Mouse (Mus musculus): ENCODE data around the gene Cnih2.

Cnih2 gene

GRCm38 (mm10) chr19:5069486-5069885 is 28.8 kb downstream of the Cnih2 start:
- DNase-seq (ENCODE audit: extremely low spot score, low read depth, low spot score): no peak

GRCm38 (mm10) chr19:5068570-5069234 is 29.6 kb downstream of the Cnih2 start:
- no peak for DNase-seq (ENCODE audit: extremely low spot score, low read depth, low spot score)

GRCm38 (mm10) chr19:5067867-5068569 is 30.3 kb downstream of the Cnih2 start, which contains the start of gene Cd248:
TSS of gene Cd248 (plus strand) at chr19:5068078.
- DNase-seq (ENCODE audit: extremely low spot score, low read depth, low spot score): no peak

GRCm38 (mm10) chr19:5067040-5067799 is 31.1 kb downstream of the Cnih2 start:
- no peak for DNase-seq (ENCODE audit: extremely low spot score, low read depth, low spot score)

DNA sequence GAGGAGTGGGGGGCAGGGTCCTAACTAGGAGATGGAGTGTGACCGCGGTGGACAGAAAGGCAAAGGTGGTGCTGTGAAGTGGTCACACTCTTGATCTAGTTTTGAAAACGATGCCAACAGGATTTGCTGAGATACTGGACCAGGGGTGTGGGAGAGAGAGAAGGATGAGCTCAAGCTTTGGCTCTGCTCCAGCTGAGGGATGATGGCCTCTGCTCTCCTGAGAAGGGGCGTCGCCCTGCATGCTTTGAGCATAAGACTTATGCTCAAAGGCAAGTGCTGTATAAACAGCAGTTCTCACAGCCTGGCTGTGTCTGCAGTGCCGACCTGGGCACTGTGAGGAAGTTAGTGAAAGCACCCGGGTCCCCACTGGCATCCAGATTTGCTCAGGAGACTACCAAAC is 33.2 kb downstream of the Cnih2 start:
- DNase-seq (ENCODE audit: extremely low spot score, low read depth, low spot score): no peak

GRCm38 (mm10) chr19:5062446-5062845 is 35.9 kb downstream of the Cnih2 start:
- DNase-seq (ENCODE audit: extremely low spot score, low read depth, low spot score): no peak

- DNase-seq (ENCODE audit: extremely low spot score, low read depth, low spot score): no peak
Measured at GRCm38 (mm10) chr19:5062041-5062440, 36.3 kb downstream of the Cnih2 start.

DNA sequence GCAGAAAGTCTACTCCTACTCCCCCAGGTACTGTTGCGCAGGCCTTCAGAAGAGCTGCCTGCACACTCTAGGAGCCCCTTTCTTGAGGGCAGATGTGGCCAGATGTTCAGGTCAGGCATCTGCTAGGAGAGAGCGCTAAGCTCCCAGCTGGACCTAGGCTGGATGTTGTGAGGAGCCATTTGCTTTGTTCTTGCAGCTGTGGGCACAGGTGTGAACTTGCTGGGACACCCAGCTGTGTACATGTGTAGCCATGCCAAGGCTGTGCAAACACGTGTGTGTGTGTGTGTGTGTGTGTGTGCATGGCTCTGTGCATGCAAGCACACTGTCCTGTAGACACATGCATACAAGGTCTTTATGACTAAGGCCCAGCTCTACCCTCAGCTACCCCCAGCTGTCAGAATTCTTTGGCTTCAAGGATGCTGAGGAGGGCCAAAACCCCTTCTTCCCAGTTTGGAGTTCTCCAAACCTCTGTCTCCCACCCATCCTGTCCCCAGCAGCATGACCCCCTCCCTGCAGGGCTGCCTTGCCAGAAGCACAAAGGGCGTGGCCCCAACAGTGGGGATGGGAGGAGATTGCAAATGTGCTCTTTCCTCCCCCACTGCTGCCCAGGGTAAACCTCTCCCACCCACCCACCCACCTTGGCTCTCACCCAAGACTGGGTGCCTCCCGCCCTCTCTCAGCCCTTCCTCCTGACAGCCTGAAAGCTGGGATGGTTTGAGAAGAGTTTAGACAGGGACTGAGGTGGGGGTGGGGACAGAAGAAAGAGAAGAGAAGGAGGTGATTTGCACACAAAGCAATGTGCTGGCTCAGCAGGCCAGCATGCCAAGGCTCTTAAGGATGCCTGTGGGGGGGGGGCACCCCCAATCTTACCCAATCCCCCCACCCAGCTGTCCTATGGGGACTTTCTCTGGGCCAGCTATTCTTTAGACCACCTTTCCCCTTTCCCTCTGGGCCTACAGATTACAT is 37.7 kb downstream of the Cnih2 start:
- DNase-seq (ENCODE audit: extremely low spot score, low read depth, low spot score): no peak

DNA sequence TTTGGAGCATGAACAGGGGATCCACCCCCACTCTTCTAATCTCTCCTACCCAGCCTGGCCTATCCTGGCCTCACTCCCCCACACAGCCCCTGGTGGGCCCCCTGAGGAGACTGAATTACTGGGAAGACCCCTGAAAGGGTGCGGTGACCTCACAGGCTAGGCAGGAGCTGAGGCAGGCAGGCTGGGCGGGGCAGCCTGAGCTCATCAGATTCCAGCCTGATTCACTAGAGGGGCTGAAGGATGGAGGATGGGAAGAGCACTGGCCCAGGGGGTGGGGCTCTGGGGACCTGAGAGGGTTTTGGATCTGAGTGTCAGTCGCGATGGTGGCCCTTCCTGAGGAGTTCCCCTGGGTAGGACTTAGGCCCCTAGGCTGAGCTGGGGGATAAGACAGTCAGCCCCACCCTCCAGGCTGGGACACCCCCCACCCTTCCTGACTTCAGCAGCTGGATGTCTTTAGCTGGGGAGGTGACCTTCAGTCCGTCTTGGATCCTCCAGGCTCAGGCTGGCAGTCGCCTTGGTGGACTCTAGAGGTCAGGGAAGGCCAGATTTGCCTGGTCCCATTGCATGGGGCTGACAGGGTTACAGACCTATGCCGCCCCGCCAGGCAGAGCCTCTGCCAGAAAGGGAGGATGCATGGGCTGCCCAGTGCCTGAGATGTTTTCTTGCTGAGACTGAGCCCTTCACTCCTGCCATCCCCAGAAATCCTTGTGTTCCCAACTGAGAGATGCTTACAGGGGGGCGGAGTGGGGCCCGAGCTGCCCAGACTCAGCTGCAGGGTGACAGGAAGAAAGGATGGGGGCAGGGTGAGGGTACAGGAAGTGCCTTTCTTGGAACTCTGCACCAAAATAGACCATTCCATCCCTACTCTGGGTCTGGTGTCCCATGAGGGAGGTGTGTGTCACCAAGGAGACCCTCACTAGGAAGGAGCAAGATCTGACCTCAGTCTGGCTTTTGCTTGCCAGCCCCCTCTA is 39.2 kb downstream of the Cnih2 start:
- DNase-seq (ENCODE audit: extremely low spot score, low read depth, low spot score): no peak

- no peak for DNase-seq (ENCODE audit: extremely low spot score, low read depth, low spot score)
Measured at GRCm38 (mm10) chr19:5057876-5058775, 40.2 kb downstream of the Cnih2 start.

GRCm38 (mm10) chr19:5056251-5056650 is 42.1 kb downstream of the Cnih2 start:
- DNase-seq (ENCODE audit: extremely low spot score, low read depth, low spot score): no peak

DNA sequence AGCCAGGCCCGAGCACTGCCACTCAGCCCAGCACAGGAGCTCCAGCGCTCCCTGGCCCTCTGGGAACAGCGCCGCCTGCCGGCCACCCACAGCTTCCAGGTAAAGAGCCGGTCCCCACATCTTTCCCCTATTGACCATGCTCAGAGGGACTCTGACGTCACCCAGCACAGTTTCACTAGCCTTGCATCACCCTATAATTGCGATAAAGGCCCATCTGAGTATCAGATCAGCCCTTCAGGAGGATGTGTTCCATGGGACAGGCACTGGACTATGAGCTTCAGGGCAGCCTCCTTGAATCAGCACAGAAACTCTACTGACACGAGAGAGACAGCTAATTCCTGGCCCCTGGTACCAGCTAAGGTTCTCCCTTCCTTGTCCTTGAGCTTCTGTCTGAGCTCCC is 44.4 kb downstream of the Cnih2 start:
- DNase-seq (ENCODE audit: extremely low spot score, low read depth, low spot score): no peak

DNA sequence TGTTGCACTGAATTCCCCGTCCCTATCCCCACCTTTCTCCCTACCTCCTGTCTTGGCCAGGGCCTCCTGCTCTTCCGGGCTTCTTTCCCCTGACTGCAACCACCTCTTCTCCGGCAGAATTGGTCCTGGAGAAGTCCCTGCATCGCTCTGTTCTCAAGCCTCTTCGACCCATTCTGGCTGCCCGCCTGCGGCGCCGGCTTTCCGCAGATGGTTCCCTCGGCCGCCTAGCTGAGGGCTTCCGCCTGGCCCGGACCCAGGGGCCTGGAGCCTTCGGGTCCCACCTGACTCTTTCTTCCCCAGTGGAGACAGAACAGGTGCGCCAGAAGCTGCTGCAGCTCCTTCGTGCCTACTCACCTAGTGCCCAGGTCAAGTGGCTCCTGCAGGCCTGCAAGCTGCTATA is 45.5 kb downstream of the Cnih2 start:
- DNase-seq (ENCODE audit: extremely low spot score, low read depth, low spot score): no peak

DNA sequence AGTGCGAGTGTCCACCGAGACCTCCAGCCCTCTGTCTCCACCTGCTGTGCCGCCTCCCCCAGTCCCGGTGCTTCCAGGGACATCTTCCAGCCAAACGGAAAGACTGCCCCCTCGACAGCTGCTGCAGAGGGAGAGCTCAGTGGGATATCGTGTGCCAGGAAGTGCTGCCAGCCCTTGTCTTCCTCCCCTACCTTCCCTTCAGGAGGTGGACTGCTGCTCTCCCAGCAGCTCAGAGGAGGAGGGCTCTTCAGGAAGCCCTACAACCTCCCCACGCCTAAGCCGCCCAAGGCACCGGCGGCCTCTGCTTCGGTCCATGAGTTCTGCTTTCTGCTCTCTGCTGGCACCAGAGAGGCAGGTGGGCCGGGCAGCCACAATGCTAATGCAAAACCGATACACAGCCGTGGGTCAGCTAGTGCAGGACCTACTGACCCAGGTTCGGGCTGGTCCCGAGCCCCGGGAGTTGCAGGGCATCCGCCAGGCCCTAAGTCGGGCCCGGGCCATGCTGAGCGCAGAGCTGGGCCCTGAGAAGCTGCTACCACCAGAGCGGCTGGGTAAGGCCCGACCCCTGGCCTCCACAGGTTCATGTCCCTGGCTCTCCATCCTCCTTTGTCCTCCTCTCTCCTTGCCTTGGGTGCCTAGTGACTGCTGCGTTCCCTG is 46.0 kb downstream of the Cnih2 start:
- DNase-seq (ENCODE audit: extremely low spot score, low read depth, low spot score): no peak

GRCm38 (mm10) chr19:5051515-5051914 is 46.8 kb downstream of the Cnih2 start:
- no peak for DNase-seq (ENCODE audit: extremely low spot score, low read depth, low spot score)

DNA sequence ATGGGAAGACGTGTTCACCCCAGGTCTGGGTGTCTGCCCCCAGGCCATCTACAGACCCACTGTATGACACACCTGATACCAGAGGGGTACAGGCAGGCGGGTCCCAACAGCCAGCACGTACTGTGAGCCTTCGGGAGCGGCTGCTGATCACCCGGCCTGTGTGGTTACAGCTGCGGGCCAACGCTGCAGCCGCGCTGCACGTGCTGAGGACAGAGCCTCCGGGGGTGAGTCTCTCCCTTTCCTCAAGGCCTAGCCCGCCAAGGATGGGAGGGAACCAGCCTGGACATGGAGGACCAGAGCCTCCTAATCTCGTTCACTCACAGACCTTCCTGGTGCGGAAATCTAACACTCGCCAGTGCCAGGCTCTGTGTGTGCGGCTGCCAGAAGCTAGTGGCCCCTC is 47.3 kb downstream of the Cnih2 start:
- no peak for DNase-seq (ENCODE audit: extremely low spot score, low read depth, low spot score)

DNA sequence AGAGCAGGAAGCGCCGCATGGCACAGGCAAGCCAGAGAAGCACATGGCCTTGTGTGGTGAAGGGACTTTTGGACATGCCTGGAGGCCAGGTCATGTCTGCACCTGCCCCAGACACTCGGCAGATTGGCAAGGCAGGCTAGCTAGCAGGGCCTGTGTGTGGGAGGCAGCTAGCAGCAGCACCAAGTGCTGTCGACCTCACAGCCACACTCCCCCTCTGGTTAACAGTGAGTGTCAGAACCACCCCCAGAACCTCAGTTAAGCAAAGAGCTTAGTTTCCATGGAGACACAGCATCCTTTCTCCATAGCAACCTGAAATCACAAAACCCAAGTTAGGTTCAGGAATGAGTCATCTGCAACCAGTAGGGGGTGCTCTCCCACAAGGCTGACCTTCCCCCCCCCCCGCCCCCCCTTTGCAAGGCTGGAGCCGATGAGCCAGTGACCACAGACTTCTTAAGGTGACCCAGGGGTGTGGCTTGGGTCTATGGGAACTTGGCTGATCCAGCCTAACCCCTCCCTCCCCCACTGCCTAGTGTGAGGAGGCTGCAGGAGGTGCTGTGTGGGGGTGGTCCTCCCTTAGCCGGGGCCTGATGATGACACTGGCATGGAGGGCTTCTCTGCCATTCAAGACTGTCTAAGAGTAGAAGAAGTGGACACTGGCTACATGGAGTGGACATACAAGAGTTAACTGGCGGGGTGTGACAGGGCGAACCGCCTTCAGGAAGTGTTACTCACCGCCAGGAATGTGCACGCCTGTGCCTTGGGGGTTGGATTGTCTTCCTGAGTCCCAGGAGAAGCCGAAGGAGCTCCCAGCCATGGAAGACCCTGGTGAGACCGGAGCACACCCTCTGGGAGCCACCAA is 48.0 kb downstream of the Cnih2 start, which contains the start of gene Rin1:
Rin1 (plus strand) TSS at position 435 of the 859 bp plus-strand sequence.
- DNase-seq (ENCODE audit: extremely low spot score, low read depth, low spot score): no peak

Data from hindlimb bud, embryonic 11.5 days (tissue).